Mouse (Mus musculus): ENCODE measurements at regions not wholly inside any gene's neighbourhood (a gene's known extent, or its start where the extent isn't known, plus 50 kb on each side); places are given as distances from the start of the nearest gene placed in this dataset.

DNA sequence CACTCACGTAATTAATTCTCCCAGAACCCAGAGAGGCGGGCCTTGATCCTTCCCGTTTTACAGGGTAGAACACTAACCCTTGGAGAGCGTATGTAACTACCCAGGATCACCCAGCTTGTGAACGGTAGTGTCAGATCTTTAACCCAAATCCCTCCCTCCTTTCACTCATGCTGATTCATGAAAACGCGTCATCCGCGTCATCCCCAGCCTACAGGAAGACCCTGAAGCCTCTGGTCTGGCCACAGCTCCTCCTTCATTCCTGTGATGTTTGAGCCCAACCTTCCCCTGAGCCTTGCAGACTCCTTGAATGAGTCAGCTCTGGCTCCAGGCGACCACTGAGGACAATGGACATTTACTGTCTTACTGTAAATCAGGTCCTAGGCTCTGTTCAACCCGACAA is 49.8 kb upstream of the Tle3 start:
- Histone ChIP-seq H3K79me2 (replicated peaks; ENCODE audit: control insufficient read depth, extremely low read depth, insufficient read depth, poor library complexity, severe bottlenecking) (no peaks in the 10 kb centered on the region), H3K4me1 (ENCODE audit: control insufficient read depth in 1 of 2, insufficient read depth in 2 of 2) (peaks cover 11 to 42% of the 10 kb centered on the region in 2 experiments; a peak in 3 of 4 replicates), H3K4me2 (ENCODE audit: insufficient read depth, low read depth, poor library complexity, severe bottlenecking) (no peak overlapping the region), H3K36me3 (replicated peaks in 1 of 2; ENCODE audit: control insufficient read depth in 1 of 2, insufficient read depth in 1 of 2, low read length in 1 of 2) (no peaks in the 10 kb centered on the region), H3K27ac (ENCODE audit: insufficient read depth, low read depth) (no peak overlapping the region), H3K4me3 (replicated peaks in 1 of 3; ENCODE audit: low read depth in 2 of 3, low read length in 2 of 3, poor library complexity in 1 of 3) (no peak overlapping the region), H3K9me3 (replicated peaks; ENCODE audit: low read length) (peaks cover 2% of the 10 kb centered on the region), H3K9ac (ENCODE audit: insufficient read depth, low read depth) (no peak overlapping the region), H3K27me3 (replicated peaks) (peaks cover 2% of the 10 kb centered on the region)
- dilution Hi-C loops (cut with MboI; ENCODE audit: extremely low pct_ligation_motif_present, extremely low pct_unique_long_range_greater_than_20kb, low sequenced_read_pairs): no loop called here
- TF ChIP-seq EP300 (IDR thresholded peaks at IDR 0.05; ENCODE audit: low read length) (no peak), MXI1 (IDR thresholded peaks at IDR 0.05; ENCODE audit: low read depth, low read length) (no peak), JUND (conservative IDR thresholded peaks at IDR 0.05; ENCODE audit: low read depth, low read length) (no peak), MYC (IDR thresholded peaks at IDR 0.05; ENCODE audit: low read depth, low read length) (no peak), SIN3A (IDR thresholded peaks at IDR 0.05; ENCODE audit: low read length) (no peak), ELF1 (IDR thresholded peaks at IDR 0.05; ENCODE audit: low read depth, low read length) (no peak), IRF4 (IDR thresholded peaks at IDR 0.05; ENCODE audit: low read depth, low read length) (no peak), KAT2A (IDR thresholded peaks at IDR 0.05; ENCODE audit: insufficient replicate concordance, low read length) (no peak), SMC3 (IDR thresholded peaks at IDR 0.05; ENCODE audit: low read depth, low read length) (no peak), GABPA (IDR thresholded peaks at IDR 0.05; ENCODE audit: insufficient replicate concordance, low read depth, low read length) (no peak), MAX (IDR thresholded peaks at IDR 0.05; ENCODE audit: low read length) (no peak), RCOR1 (conservative IDR thresholded peaks at IDR 0.05; ENCODE audit: low read depth, low read length) (no peak), USF1 (IDR thresholded peaks at IDR 0.05; ENCODE audit: low read depth, low read length) (no peak), ZKSCAN1 (IDR thresholded peaks at IDR 0.05; ENCODE audit: borderline replicate concordance, low read depth, low read length) (no peak), RAD21 (IDR thresholded peaks at IDR 0.05; ENCODE audit: low read depth, low read length) (no peak), USF2 (conservative IDR thresholded peaks at IDR 0.05; ENCODE audit: low read depth, low read length) (no peak), CHD1 (IDR thresholded peaks at IDR 0.05; ENCODE audit: low read depth, low read length) (no peak)
- no peak for DNase-seq (ENCODE audit: extremely low read depth)
- in situ Hi-C loops (cut with MboI; ENCODE audit: low pct_ligation_motif_present, low pct_unique_long_range_greater_than_20kb, low sequenced_read_pairs): no loop called here
